Mouse (Mus musculus) kidney, postnatal 0 days (tissue): ENCODE data around the gene Gpatch3. TPM values are rescaled to one million over a fixed set of nuclear protein-coding genes. Genes with fewer than 3 reads are reported as not detected.

Experiments used
- ATAC-seq: fragments of 200-750 bp; cut with Nextera tagmentation; replicated peaks from 2 replicates; pipeline ENCODE4 v1.8.0; 2017; ENCODE audit warnings: low read depth, moderate number of reproducible peaks, moderate TSS enrichment, moderate library complexity; ENCODE audit not compliant: low FRiP score
- DNase-seq: peaks from one replicate; pipeline ENCODE4 v3.0.0-alpha.2; 2016; ENCODE audit warnings: low spot score
- H3K27ac ChIP-seq: fragments of 300-500 bp; sonication (generic); 2 replicates; pipeline ENCODE4 v1.5.1; 2014; ENCODE audit warnings: mild to moderate bottlenecking
- H3K27me3 ChIP-seq: fragments of 300-500 bp; sonication (generic); 2 replicates; pipeline ENCODE4 v1.6.1; 2014; ENCODE audit warnings: low read length, mixed read lengths; ENCODE audit not compliant: insufficient read depth
- H3K36me3 ChIP-seq: fragments of 300-500 bp; sonication (generic); 2 replicates; pipeline ENCODE4 v1.6.1; 2014; ENCODE audit warnings: low read length, mixed read lengths; ENCODE audit not compliant: insufficient read depth
- H3K4me1 ChIP-seq: fragments of 300-500 bp; sonication (generic); replicated peaks from 2 replicates; pipeline ENCODE4 v1.6.1; 2014; ENCODE audit warnings: antibody characterized with exemption, low read length, mixed read lengths; ENCODE audit not compliant: insufficient read depth
- H3K4me2 ChIP-seq: fragments of 300-500 bp; sonication (generic); 2 replicates; pipeline ENCODE4 v1.6.1; 2014; ENCODE audit warnings: mild to moderate bottlenecking, low read length, moderate library complexity, mixed read lengths
- H3K4me3 ChIP-seq: fragments of 300-500 bp; sonication (generic); replicated peaks from 2 replicates; pipeline ENCODE4 v1.5.1; 2014; ENCODE audit warnings: low read depth, low read length
- H3K9ac ChIP-seq: fragments of 300-500 bp; sonication (generic); 2 replicates; pipeline ENCODE4 v1.6.1; 2014; ENCODE audit warnings: low read depth, low read length
- H3K9me3 ChIP-seq: fragments of 300-500 bp; sonication (generic); replicated peaks from 2 replicates; pipeline ENCODE4 v1.6.1; 2016; ENCODE audit warnings: low read length, inconsistent platforms, mixed read lengths
- CTCF ChIP-seq: IDR thresholded peaks from 2 replicates; pipeline ENCODE4 v1.5.1; 2016; ENCODE audit warnings: antibody characterized with exemption, low read depth, mild to moderate bottlenecking, moderate library complexity
- WGBS: fragments of 180-500 bp; shearing (Covaris S2); extraction: QIAGEN DNeasy Blood & Tissue Kit; methylation state at CpG from one replicate; pipeline ENCODE4 v1.1.7; 2014; 5-methylcytosine and 5-hydroxymethylcytosine counted together
- microRNA-seq: library from miRNA; unstranded; fragments of <30 nt; microRNA quantifications from one replicate; pipeline ENCODE4, GENCODE M21; 2016
- polyA plus RNA-seq: library from polyadenylated mRNA; unstranded; fragments of >200 nt; fragmentation: Nextera tagmentation; extraction: Ambion mirVana; gene quantifications from 2 replicates; pipeline ENCODE4 v1.2.1, GENCODE M21; 2015

Gpatch3 gene
- polyA plus RNA-seq, 1 experiment from 2014 or later, result 8.2 TPM

DNA sequence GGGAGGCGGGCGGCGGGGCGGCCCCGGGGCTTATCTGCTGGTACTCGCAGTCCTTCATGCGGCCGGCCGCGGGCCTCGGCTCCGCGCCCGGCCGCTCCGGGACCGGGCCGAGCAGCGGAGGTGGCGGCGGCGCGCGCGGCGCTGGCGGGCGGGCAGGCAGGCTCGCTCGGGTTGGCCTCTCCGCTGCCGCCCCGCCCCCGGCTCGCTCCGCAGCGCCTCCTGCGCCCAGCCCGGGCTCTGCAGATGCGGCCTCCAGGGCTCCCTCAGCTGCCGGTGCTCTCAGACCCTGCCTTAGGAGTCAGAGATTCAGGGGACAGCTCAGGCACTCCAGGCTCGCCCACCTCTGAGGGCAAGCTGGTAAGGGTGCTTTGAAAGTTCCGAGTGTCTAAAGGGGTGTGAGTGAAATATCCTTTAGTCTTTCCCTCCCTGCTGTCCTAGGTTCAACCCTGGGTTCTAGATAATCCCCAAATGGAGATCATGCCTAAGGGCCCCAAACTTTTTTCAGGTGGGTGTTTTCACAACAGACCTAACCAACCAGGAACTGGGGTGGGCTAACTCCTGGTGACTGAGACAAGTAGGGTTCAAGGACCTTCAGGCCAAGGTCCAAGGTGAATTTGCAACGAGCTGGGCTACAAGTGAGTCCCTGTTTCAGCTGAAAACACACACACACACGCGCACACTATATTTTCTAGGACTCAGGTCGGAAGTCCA, 58.9 kb downstream of the Gpatch3 start:
- Histone ChIP-seq H3K4me3 (peak overlapping the region; percentile 77), H3K27me3 (no peaks in the 10 kb centered on the region), H3K27ac (peak overlapping the region; percentile 81), H3K9ac (peak overlapping the region; percentile 94), H3K4me1 (peaks cover 6% of the 10 kb centered on the region; the same call in 1 of the 2 replicates), H3K36me3 (no peaks in the 10 kb centered on the region), H3K9me3 (no peaks in the 10 kb centered on the region), H3K4me2 (peak overlapping the region; percentile 93)
- peak; percentile 80 for ATAC-seq
- 12% methylated on average over 26 of the region's 47 CpGs for WGBS
- TF ChIP-seq CTCF, result peak; percentile 67
- peak; percentile 90 for DNase-seq

Small RNAs within 50 kb of the gene (microRNA-seq; reads per million reads assigned to microRNA genes)
- not detected for gene Gm23158

Other genes with a start within 250 kb of the Gpatch3 start
- 9.9 and 11.2 TPM in 2 replicates for gene Wdtc1, start 221.3 kb upstream of the Gpatch3 start, polyA plus RNA-seq
- gene Slc9a1, start 205.0 kb upstream of the Gpatch3 start, polyA plus RNA-seq, result 5.7 and 7.1 TPM in 2 replicates
- 2.7 and 2.8 TPM in 2 replicates for gene Tent5b, start 94.6 kb upstream of the Gpatch3 start, polyA plus RNA-seq
- gene Trnp1, start 76.2 kb upstream of the Gpatch3 start, polyA plus RNA-seq, result 1.4 and 1.5 TPM in 2 replicates
- gene Kdf1, start 55.8 kb upstream of the Gpatch3 start, polyA plus RNA-seq, result 38.6 and 38.7 TPM in 2 replicates
- gene Nudc, start 28.7 kb upstream of the Gpatch3 start, polyA plus RNA-seq, result 200 and 219 TPM in 2 replicates
- 0.75 and 0.83 TPM in 2 replicates for gene Nr0b2, start 21.4 kb upstream of the Gpatch3 start, polyA plus RNA-seq
- 17.5 and 19.5 TPM in 2 replicates for gene Gpn2, start 9.6 kb downstream of the Gpatch3 start, polyA plus RNA-seq
- gene Sfn, start 27.4 kb downstream of the Gpatch3 start, polyA plus RNA-seq, result 20.5 and 21.3 TPM in 2 replicates
- 3.7 and 7.1 TPM in 2 replicates for gene Zdhhc18, start 75.4 kb downstream of the Gpatch3 start, polyA plus RNA-seq
- 19.1 and 19.7 TPM in 2 replicates for gene Pigv, start 97.9 kb downstream of the Gpatch3 start, polyA plus RNA-seq
- 17.9 and 19.3 TPM in 2 replicates for gene Arid1a, start 182.0 kb downstream of the Gpatch3 start, polyA plus RNA-seq